Mouse (Mus musculus): Measurements from ENCODE around the gene Spert.

The Spert gene

DNA sequence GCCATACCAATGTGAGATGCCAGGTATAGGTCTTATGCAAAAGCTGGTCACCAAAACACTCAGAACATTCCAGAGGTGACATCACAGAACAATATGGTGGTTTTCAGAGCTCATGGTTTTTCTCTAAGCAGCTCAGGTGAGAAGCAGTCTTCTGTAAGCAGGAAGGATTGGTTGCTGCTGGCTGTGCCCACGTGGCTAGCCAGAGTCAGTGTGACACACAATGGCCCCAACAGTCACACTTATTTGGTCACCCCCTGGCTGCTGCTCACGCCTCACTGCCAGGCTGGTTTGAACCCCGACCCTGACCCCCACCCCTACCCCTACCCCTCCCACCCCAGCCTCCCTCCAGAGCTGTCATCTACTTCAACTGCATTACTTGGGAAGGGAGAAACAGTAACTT lies at the start of gene Spert:
TSS of gene Spert (minus strand) at position 139 of the 400 bp plus-strand sequence.
- no peak for DNase-seq

DNA sequence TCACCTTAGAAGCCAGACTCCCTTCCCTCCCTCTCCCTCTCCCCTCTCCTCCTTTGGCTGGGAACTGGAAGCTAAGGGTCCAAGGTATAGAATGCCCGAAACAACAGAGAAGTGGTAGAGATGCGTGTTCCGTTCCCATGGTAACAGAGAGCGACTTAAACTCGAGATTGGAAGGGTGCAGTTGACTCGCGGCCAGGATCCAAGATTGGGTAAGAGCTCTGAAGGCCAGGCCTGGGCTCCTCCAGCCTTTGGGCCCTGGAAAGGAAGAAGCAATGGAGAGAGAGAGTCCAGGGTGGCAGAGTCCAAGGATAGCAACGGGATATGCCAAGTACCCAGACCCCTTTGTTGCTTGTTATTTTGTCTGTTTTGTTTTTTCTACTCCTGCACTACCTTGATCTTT lies 49.2 kb upstream of the Spert start, which contains the start of gene Erich6b:
TSS of gene Erich6b (plus strand) at position 180 of the 400 bp plus-strand sequence.
- DNase-seq = no peak

DNA sequence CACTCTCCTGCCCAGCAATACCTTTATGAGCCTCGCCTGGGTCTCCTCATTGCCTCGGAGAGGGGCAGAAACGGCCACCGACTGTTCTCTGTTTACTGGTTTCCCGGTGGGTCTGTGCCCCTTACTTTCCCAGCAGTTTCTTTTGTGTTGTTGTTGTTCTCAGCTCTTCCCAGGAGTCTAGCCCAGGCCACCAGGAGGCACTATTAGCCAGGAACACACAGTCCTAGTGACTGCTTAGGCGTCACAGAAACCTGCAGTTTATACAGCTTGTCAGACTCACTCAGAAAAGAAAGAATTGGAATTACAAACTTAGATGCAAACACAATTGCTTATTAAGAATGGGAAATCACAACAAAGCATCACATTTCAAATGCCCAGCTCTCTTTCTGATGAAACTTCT lies 48.5 kb upstream of the Spert start:
- peak; percentile 4 for DNase-seq

DNA sequence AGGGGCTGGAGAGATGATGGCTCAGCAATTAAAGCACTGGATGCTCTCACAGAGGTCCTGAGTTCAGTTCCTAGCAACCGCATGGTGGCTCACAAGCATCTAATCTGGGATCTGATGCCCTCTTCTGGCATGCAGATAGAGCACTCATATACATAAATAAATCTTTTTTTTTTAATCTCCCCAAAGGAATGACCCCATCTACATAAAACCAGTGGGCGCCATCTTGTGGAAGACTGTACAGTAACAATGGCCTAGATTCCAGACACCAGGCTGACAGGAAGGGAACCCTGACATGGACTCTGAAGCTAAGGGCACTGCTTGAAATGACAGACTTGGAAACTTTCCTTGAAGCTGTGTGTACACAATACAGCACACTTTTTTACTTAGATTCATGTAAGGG lies 47.9 kb upstream of the Spert start:
- DNase-seq = no peak

DNA sequence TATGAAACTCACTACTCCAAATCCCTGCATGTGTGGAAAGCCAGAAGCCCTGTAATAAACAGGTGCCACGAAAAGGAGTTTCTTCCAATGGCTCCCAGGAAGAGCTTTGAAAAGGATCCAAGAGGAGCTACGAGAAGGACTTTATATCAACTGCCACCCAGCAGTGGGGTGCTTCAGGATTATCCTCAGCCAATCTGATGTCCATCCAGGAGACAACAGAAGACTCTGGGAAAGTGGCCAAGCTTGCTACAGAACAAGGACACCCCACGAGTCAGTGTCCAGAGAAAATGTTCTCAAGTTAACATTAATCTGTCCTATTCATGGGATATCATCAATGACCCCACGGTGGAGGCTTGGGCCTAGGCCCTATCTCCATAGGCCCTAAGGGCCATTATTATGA lies 44.7 kb upstream of the Spert start:
- DNase-seq = no peak

DNA sequence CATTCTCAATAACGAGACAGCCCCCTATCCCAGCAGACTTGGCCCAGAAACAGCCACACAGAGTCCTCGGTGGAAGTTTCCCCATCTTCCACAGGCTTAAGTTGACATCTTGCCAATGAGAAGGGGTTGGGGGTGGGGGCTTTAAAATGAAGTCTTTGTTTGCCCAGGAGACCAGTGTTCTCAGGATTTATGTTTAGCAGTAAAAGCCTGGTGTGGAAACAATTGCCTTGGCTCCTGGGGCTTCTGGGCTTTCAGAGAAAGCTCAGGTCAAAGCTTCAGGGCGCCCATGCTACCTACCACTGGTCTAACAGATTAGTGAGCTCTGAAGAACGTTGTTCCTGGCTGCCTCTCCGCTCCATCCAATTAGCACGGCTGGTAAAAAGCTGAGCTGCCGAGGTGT lies 43.2 kb upstream of the Spert start:
- no peak for DNase-seq

DNA sequence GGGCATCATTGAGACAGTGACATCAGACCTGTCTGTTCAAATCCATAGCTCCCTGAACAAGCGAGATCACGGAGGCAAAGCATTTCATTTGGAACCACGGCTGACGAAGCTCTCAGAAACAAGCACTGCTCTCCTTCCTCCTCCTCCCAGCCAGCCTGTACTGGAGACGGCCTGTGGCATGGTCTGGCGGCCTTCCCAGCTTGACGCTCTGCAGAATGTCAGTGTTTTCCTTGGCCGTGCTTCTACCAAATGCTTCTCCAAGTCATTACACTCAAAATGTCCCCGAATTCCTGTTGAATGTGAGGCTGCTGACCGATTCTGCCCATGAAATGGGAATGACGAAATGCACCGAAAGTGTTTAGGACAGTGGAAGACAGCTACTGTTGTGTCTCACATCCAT lies 42.4 kb upstream of the Spert start:
- DNase-seq = peak; percentile 3

DNA sequence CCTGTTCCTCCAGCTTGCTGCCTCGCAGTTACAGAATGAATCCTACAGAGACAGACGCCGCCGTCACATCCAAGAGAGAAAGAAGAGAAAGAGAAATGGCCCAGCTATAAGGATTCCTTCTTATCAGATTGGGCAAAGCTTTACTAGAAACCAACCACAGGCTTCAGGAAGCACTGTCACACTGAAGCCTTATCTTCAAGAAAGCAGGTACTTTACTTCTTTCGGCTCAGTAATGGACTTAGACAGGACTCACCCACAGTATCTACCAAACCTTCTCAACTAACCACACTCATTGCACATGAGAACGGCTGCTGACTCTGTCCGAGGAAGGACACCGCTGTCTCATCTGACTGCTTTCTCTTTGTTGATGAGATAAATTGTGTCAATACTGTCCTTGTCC lies 36.0 kb upstream of the Spert start:
- no peak for DNase-seq

DNA sequence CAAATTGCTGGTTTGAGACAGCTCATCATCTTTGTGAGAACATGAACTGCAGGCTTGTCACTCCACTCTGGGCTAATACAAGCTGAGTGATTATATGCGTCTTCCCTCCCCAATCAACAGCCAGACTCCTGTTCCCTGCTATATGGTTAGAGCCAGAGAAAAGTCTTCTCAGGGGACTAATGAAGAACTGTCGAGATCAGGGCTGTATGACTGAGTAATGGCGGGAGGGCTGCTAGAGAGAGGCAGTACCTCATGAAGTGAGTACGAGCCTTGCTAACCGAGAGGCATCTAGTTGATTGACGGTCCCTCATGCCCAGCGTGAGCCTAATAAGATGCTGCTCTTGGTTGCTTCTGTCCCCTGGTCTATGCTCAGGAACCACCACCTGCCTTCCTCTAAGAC lies 30.1 kb upstream of the Spert start:
- no peak for DNase-seq

DNA sequence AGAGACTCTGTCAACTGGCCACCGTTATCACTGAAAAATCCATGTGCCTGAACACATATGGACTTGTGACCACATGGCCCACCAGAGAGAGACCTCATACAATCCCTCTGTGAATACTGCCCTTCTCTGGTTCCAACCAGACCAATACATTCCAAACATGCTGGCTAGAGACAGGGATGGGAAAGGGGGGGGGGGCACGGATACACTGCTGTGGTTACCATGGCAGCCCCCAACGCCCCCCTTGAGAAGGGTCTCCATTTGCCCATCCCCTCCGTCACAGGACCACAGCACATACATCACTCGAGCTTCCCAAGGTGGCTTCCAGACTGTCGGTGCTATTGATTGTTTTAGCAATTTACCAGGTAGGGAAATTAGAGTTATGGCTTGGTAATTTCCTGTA lies 23.5 kb upstream of the Spert start:
- DNase-seq = no peak

DNA sequence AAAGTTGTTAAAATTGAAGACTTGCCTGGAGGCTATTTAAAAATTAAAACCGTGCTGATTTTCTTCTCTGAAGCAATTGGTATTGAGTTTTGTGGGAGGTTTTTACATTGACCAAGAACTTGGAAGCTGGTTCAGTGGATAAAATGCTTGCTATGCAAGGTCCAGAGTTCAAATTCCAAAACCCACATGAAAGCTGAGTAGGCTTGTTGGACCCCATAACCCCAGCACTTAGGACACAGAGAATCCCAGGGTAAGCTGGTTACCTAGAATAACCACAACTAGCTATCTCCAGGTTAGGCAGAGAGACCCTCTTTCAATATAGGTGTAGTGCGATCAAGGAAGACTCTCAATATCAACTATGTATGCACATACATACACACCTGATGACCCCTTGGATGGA lies 16.3 kb upstream of the Spert start:
- DNase-seq = no peak

DNA sequence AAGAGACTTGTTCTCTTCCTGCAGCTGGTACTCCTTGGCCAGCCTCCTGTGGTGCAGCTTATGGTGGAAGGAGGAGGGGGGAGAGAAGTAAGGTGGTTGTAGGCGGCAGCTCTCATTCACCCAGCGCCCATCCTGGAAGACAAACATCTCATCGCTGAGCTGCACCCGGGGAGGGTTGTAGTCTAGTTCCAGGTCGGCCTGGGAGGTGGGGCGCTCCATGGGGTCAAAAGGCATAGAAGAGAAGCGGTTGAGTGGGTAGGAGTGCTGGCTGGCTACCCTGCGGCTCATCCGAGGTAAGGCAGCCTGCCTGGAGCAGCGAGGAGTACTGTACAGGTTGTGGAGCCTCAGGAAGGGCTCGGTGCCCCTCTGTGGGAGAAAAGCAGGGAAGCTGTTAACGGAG lies 9.0 kb downstream of the Spert start:
- DNase-seq = no peak

DNA sequence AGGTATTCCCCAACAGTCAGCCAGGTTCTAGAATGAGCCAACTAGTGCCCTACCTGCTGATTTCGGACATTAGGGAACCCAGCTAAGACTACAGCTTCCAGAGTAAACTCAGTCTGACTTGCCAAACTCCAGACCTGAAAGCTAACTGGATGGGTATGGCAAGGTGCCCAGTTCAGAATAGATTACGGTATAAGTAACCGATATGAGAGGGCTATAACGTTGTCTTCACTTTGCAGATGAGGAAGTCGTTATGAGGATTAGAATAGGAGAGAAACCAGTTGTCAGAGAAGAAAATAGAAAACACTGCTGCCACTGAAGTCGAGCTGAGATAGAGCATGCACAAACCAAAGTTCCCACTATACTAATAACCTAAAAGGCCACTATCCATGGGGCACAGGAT lies 13.9 kb downstream of the Spert start:
- DNase-seq = no peak

DNA sequence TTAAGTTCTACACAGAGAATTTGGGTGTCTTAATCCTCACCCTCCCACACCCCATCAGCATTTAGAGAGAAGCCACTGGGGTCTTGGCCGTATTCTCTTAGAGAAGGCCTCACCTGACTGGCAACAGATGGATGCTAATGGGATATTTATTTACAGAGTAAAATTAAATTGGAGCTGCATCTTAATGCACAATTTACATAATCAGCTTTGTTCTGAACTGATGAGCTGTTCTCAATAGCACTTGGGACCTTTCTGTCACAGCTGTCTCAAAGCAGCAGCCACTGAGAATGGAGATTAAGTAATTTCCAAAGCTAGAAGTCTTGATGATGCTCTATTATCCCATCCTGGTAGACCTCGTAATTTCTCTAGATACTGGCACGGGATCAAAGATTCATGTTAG lies 26.6 kb downstream of the Spert start:
- no peak for DNase-seq

DNA sequence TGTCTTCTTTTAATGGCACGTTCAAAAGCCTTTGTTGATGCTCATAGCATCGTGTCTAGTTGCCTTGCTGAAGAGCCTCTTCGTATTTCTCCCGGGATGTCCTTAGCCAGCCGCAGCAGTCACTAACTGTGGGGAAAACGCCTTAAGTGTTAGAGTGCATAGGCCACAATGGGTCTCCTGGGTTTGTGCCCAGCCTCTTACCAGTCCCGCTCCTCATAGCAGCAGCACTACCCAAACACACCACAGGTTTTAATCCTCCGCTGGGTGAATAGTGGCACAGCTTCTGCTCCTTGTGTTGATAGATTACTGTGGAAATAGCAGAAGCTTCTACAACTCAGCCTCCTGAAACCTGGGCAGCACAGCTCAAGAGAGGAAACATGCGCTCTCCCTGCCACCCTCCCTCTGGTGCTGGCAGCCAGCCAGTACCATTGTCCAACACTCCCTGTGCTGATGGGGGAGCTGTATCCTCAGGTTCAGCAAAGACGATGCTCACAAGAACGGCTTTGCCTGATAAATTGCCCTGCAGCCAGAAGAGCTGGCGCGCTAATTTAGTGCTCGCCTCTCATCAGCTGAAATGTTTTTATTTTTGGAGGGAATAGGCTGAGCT lies 27.3 kb downstream of the Spert start:
- DNase-seq = peak; percentile 15

DNA sequence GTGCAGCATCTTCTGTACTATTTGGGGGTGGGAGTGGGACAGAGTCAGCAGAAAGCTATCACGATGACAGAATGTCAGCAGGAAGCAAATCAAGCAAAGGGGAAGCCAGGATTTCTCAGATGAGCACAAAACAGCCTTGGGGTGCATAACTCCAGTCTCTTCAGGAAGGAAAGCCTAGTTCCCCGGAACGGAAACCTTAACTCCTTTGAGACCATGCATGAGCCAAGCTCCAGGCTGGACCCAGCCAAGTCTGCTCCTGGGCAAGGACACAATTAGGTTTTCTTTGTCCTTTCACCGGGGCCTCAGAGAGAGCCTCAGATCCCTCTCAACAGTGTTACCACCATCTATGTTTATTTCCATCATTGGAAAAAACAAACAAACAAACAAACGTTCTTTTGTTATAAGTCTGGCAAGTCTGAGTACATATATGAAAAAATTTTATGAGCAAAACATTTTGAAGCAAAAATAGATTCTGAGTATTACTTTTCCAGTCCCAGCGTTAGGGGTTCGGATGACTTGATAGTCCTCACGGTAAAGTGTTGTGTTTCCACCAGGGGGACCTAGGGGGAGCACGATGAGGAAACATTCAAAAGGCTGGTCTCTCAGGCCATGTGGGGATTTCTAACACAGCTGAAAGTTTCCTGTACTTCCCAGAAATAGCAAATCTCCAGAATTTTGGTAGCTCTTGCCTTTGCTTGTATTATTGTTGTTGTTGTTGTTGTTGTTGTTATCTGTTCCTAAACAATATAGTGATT lies 31.2 kb downstream of the Spert start:
- DNase-seq = no peak

DNA sequence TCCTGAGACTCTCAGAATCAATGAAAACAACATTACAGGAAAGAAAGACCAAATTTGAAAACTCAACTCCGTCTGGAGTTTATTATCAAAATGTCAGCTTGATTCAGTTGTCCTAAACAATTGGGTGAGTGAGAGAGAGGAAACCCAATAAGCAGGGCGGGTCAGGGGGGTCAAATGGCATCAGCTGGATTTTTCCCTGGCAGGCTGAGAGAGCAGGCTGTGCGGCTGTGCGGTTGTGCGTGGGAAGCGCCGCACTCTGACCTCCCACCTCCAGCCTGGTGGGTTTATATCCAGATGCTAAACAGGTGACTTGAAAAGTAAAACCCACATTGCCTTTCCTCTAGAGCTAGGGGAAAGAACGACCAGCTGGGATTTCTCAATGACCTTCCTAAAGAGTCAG lies 51.2 kb downstream of the Spert start:
- no peak for DNase-seq

DNA sequence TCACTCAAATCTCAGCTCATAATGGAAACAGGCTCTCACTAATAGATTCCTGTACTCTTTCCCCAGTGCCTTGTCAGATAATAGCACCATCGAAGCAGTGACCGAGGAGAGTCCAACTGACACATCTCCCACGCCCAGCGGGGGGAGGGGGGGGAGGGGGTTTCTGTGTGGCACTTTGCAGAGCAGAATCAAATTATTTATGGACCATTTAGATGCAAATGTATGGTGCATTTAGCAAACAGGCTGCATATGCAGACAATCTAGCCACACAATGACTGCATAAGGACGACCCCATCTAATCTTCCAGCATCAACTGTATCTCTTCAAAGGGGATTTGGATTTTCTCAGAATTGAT lies 51.9 kb downstream of the Spert start:
- no peak for DNase-seq

DNA sequence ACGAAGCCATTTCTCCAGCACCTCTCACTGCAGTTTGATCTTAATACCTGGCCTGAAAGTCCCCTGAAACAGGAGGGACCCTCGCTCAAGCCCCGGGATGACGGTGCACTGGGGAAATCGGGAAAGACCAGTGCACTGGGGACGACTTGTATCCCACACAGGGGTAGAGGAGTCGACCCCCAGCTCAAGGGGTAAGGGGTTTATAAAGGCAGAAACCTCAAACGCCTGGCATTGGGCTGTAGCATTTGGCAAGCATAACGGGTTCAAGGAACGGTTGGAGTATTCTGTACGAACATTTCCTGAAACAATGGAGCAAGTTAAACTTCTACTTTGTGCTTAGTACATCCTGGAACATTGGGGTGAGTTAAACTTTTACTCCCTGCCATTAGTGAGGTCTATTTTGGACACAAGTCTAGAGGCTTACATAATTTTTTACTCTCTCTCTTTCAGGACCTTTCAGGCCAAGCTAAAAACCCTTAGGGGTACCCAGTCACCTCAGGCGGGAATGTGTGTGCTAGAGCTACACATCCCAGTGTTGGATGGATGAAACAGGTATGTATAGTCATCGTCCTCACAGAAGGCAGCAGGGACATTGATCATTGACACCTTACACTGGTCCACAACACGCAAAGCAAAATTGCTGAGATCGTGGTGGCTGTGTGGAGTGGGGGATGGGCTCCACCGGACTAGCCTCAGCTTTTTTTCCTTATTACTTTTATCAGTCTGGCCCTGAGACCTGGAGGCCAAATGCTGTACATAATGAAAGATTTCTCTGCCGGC lies 52.5 kb downstream of the Spert start:
- DNase-seq = no peak

DNA sequence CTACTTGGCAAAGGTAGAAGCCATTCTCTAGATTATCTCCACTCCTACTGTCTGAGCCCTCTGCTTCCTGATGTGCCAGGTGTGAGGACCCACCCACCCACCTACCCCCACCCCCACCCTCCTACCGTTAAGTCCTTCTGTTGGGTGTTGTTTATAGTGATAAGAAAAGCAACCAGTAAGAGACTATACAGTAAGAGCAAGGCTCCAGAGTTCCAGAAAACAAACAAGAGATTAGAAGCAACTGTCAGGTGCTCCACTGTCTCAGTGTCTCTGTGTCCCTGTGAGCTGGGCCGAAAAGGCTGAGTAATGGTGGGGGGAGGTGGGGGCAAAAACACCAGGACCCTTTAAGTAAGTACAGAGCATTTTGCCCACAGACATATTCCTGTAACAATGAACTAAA lies 53.7 kb downstream of the Spert start:
- DNase-seq = no peak

All from lung, postnatal 36 days (tissue).